Mouse (Mus musculus) midbrain, embryonic 16.5 days (tissue): ENCODE measurements around the gene Pomt2. TPM values are rescaled to one million over a fixed set of nuclear protein-coding genes. Genes with fewer than 3 reads are reported as not detected.
A peak's percentile ranks its signal among the peaks of the same experiment; 100 is the strongest.
"Not testable (repeated sequence)": the region's sequence is repeated elsewhere in the genome, so short reads cannot be mapped to it uniquely, and the experiment has no call there.

Experiments
- ATAC-seq: fragments of 200-750 bp; cut with Nextera tagmentation; 2 replicates; pipeline ENCODE4 v1.8.0; 2017; ENCODE audit warnings: moderate TSS enrichment
- H3K27ac ChIP-seq: fragments of 300-500 bp; sonication (generic); 2 replicates; pipeline ENCODE4 v1.5.1; 2014; ENCODE audit warnings: mild to moderate bottlenecking, low read length, mixed read lengths
- H3K27me3 ChIP-seq: fragments of 300-500 bp; sonication (generic); 2 replicates; pipeline ENCODE4 v1.6.1; 2014; ENCODE audit warnings: low read depth, low read length, mixed read lengths; ENCODE audit not compliant: control insufficient read depth, insufficient read depth
- H3K36me3 ChIP-seq: fragments of 300-500 bp; sonication (generic); 2 replicates; pipeline ENCODE4 v1.6.1; 2014; ENCODE audit warnings: mild to moderate bottlenecking, low read length, moderate library complexity, mixed read lengths; ENCODE audit not compliant: control insufficient read depth, insufficient read depth
- H3K4me1 ChIP-seq: fragments of 300-500 bp; sonication (generic); 2 replicates; pipeline ENCODE4 v1.6.1; 2014; ENCODE audit warnings: mild to moderate bottlenecking, low read length, mixed read lengths; ENCODE audit not compliant: control insufficient read depth, insufficient read depth
- H3K4me2 ChIP-seq: fragments of 300-500 bp; sonication (generic); 2 replicates; pipeline ENCODE4 v1.6.1; 2014; ENCODE audit warnings: mild to moderate bottlenecking, low read length, mixed read lengths
- H3K4me3 ChIP-seq: fragments of 300-500 bp; sonication (generic); 2 replicates; pipeline ENCODE4 v1.5.1; 2014; ENCODE audit warnings: low read depth, mild to moderate bottlenecking, low read length, moderate library complexity, mixed read lengths
- H3K9ac ChIP-seq: fragments of 300-500 bp; sonication (generic); 2 replicates; pipeline ENCODE4 v1.6.1; 2014; ENCODE audit warnings: low read depth, low read length, mixed read lengths
- H3K9me3 ChIP-seq: fragments of 300-500 bp; sonication (generic); replicated peaks from 2 replicates; pipeline ENCODE4 v1.6.1; 2014; ENCODE audit warnings: mild to moderate bottlenecking, low read length, mixed read lengths; ENCODE audit not compliant: control insufficient read depth, poor library complexity, severe bottlenecking
- WGBS: fragments of 180-500 bp; shearing (Covaris S2); extraction: QIAGEN DNeasy Blood & Tissue Kit; methylation state at CpG from one replicate; pipeline ENCODE4 v1.1.7; 2014; 5-methylcytosine and 5-hydroxymethylcytosine counted together
- polyA plus RNA-seq: library from polyadenylated mRNA; unstranded; fragments of >200 nt; fragmentation: Nextera tagmentation; extraction: Ambion mirVana; gene quantifications from 2 replicates; pipeline ENCODE4 v1.2.1, GENCODE M21; 2015

The Pomt2 gene
- polyA plus RNA-seq, 1 experiment from 2014 or later = 16.1 TPM

DNA sequence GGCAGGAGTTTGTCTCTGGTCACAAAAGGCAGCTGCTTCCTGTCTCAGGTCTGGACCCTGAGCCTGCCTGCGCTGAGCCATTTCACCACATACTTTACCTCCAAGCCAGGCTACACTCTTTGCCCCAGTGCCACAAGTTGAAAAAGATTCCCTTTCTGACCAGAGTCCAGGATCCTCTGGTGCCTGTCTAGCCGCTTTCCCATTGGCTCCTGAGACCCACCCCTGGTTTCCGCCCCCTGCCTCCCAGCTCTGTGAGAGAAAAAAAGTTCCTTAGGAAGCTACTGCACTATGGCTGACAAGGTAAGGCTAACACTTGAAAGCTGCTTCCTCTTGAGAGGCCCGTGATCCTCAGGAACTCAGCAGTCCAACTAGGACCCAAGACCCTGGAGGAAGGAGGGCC, 9.6 kb upstream of the Pomt2 start:
- H3K27ac ChIP-seq = no peak overlapping the region
- 0 out of 2 replicates have a peak, but pooled peaks cover 4% of the 10 kb centered on the region for H3K36me3 ChIP-seq
- H3K4me1 ChIP-seq = no peaks in the 10 kb centered on the region
- WGBS = 54% methylated on average over 4 of the region's 4 CpGs
- no peak overlapping the region for H3K4me3 ChIP-seq
- no peaks in the 10 kb centered on the region for H3K9me3 ChIP-seq
- no peaks in the 10 kb centered on the region for H3K27me3 ChIP-seq
- no peak overlapping the region for H3K9ac ChIP-seq
- no peak overlapping the region for H3K4me2 ChIP-seq
- ATAC-seq = no peak

GRCm38 (mm10) chr12:87154448-87154847, 6.7 kb upstream of the Pomt2 start:
- WGBS = 89% methylated on average over 4 of the region's 4 CpGs
- H3K4me2 ChIP-seq, H3K9me3 ChIP-seq, H3K36me3 ChIP-seq, H3K27me3 ChIP-seq, H3K4me3 ChIP-seq, ATAC-seq, H3K27ac ChIP-seq, H3K9ac ChIP-seq, H3K4me1 ChIP-seq: not testable (repeated sequence)

DNA sequence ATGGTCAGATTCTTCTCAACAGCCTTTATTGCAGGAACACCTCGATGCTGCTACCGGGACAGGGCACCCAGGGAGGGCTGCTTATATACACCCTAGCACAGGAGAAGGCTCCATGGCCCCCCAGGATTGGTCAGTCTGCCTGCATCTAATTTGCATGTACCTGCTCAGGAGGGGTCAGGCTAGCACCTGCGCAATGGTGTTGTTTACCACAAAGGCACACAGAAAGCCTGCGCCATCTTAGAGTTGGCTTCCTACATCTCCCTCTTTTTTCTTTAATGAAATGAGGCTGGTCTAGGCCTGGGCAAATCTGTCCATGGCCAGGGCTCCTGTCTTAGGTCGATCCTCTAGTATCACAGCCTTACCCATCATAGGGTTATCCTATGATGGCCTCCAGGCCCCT, 1.7 kb upstream of the Pomt2 start:
- ATAC-seq = no peak
- Histone ChIP-seq H3K27ac (no peak overlapping the region), H3K4me2 (no peak overlapping the region), H3K4me1 (peaks cover 17% of the 10 kb centered on the region), H3K36me3 (no peaks in the 10 kb centered on the region), H3K4me3 (no peak overlapping the region), H3K9me3 (0 out of 2 replicates have a peak, but pooled peaks cover 1% of the 10 kb centered on the region), H3K9ac (no peak overlapping the region), H3K27me3 (no peaks in the 10 kb centered on the region)
- 97% methylated on average over 5 of the region's 5 CpGs for WGBS

DNA sequence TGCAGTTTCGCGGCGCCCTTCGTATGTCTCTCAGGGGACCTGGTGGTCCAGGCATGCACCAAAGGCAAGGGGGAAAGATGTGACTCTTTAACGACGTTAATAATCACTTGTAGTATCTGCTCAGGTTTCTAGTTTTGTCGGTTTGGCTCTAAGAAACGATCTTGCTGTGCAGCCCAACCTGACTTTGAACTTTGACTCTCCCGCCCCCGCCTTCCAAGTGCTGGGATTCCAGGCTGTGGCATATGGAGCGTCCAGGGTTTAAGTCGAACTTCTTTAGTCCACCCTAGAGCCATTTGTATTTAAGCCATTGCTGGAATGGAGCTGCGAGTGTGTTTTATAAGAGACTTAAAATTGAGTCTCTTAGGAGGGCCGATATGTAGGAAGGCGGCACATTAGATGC, 368 bp upstream of the Pomt2 start:
- H3K9me3 ChIP-seq = 0 out of 2 replicates have a peak, but pooled peaks cover 2% of the 10 kb centered on the region
- H3K27ac ChIP-seq = peak overlapping the region; percentile 99
- no peaks in the 10 kb centered on the region for H3K27me3 ChIP-seq
- H3K9ac ChIP-seq = peak overlapping the region; percentile 88
- no peak; the same call in 1 of the 2 replicates for ATAC-seq
- peaks cover 17% of the 10 kb centered on the region for H3K4me1 ChIP-seq
- H3K4me2 ChIP-seq = peak overlapping the region; percentile 70
- 14% methylated on average over 15 of the region's 15 CpGs for WGBS
- no peaks in the 10 kb centered on the region for H3K36me3 ChIP-seq
- peak overlapping the region; percentile 94 for H3K4me3 ChIP-seq

DNA sequence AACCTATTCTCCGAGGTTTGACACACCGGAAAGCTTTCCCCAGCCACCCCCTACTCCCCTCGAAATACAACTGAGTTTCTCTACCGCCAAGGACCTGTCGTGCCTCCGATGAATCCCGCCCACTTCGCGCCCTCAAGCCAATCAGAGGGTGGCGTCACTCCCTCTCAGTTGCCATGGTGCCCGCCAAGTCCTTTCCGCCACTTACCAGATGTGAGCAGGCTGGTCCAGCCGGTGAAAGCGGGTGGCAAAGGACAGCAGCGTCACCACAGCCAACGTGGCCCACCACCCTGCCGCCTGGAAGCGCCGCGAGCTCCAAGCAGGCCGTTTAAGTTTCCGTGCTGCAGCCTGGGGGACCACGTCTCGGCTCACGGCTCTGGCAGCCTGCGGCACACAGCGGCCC, 802 bp downstream of the Pomt2 start, which contains the start of gene Gstz1:
TSS of gene Gstz1 (plus strand) at position 200 of the 400 bp plus-strand sequence.
- peak within 1 kb of the TSS; percentile 88 for H3K9ac ChIP-seq
- peak; percentile 92 for ATAC-seq
- H3K4me2 ChIP-seq = peak within 1 kb of the TSS; percentile 70
- no peaks in the 10 kb centered on the region for H3K36me3 ChIP-seq
- peak within 1 kb of the TSS; percentile 99 for H3K27ac ChIP-seq
- no peaks in the 10 kb centered on the region for H3K27me3 ChIP-seq
- H3K9me3 ChIP-seq = 0 out of 2 replicates have a peak, but pooled peaks cover 2% of the 10 kb centered on the region
- WGBS = 0% methylated on average over 27 of the region's 27 CpGs
- H3K4me3 ChIP-seq = peak within 1 kb of the TSS; percentile 94
- H3K4me1 ChIP-seq = peaks cover 17% of the 10 kb centered on the region

GRCm38 (mm10) chr12:87142156-87142555, 5.6 kb downstream of the Pomt2 start:
- H3K27me3 ChIP-seq = no peaks in the 10 kb centered on the region
- H3K4me2 ChIP-seq = no peak overlapping the region
- no peak overlapping the region for H3K27ac ChIP-seq
- H3K36me3 ChIP-seq = no peaks in the 10 kb centered on the region
- peaks cover 11% of the 10 kb centered on the region for H3K4me1 ChIP-seq
- no peak for ATAC-seq
- H3K9me3 ChIP-seq = 0 out of 2 replicates have a peak, but pooled peaks cover 2% of the 10 kb centered on the region
- H3K9ac ChIP-seq = no peak overlapping the region
- H3K4me3 ChIP-seq = no peak overlapping the region
- WGBS = 75% methylated on average over 2 of the region's 2 CpGs

GRCm38 (mm10) chr12:87138768-87139167, 9.0 kb downstream of the Pomt2 start:
- no peak overlapping the region for H3K4me3 ChIP-seq
- H3K27me3 ChIP-seq = no peaks in the 10 kb centered on the region
- 36% methylated on average over 2 of the region's 2 CpGs for WGBS
- no peak overlapping the region for H3K27ac ChIP-seq
- no peaks in the 10 kb centered on the region; the same call in 1 of the 2 replicates for H3K4me1 ChIP-seq
- no peaks in the 10 kb centered on the region for H3K9me3 ChIP-seq
- H3K4me2 ChIP-seq = no peak overlapping the region
- H3K9ac ChIP-seq = no peak overlapping the region
- 0 out of 2 replicates have a peak, but pooled peaks cover 2% of the 10 kb centered on the region for H3K36me3 ChIP-seq
- no peak for ATAC-seq

GRCm38 (mm10) chr12:87138342-87138701, 9.4 kb downstream of the Pomt2 start:
- WGBS = 20% methylated on average over 2 of the region's 2 CpGs
- H3K4me3 ChIP-seq = no peak overlapping the region
- H3K9me3 ChIP-seq = no peaks in the 10 kb centered on the region
- no peaks in the 10 kb centered on the region for H3K27me3 ChIP-seq
- 0 out of 2 replicates have a peak overlapping the region, but pooled peaks have one; percentile 55 for H3K27ac ChIP-seq
- H3K9ac ChIP-seq = no peak overlapping the region
- 0 out of 2 replicates have a peak, but pooled peaks cover 2% of the 10 kb centered on the region for H3K36me3 ChIP-seq
- no peak for ATAC-seq
- no peak overlapping the region for H3K4me2 ChIP-seq
- H3K4me1 ChIP-seq = no peaks in the 10 kb centered on the region; the same call in 1 of the 2 replicates

- H3K27me3 ChIP-seq = no peaks in the 10 kb centered on the region
- H3K9ac ChIP-seq = no peak overlapping the region
- no peaks in the 10 kb centered on the region for H3K9me3 ChIP-seq
- H3K4me3 ChIP-seq = no peak overlapping the region
- 51% methylated on average over 15 of the region's 15 CpGs for WGBS
- H3K36me3 ChIP-seq = 0 out of 2 replicates have a peak, but pooled peaks cover 2% of the 10 kb centered on the region
- peak; percentile 75; the same call in 1 of the 2 replicates for ATAC-seq
- H3K4me2 ChIP-seq = no peak overlapping the region
- no peaks in the 10 kb centered on the region; the same call in 1 of the 2 replicates for H3K4me1 ChIP-seq
- peak overlapping the region; percentile 55; the same call in 1 of the 2 replicates for H3K27ac ChIP-seq
Observed at GRCm38 (mm10) chr12:87137439-87138341, 10.1 kb downstream of the Pomt2 start.
